8 mouse cellular contexts compared by ENCODE assay signal in genomic region chr16:11456141-11456645, GRCm38 (mm10).
A peak's percentile ranks its signal among the peaks of the same experiment; 100 is the strongest.
DNase-seq lines count a peak whose midpoint lies in the region; ATAC-seq and TF ChIP-seq lines count a peak whose summit lies in the region.

No protein-coding gene starts in this region.

- H3K27ac ChIP-seq in gastrocnemius, adult 2 months = peak overlapping the region; percentile 48
- H3K27ac ChIP-seq in liver, embryonic 11.5 days (ENCODE audit: low read depth, low read length) = peak overlapping the region; percentile 61
- peak overlapping the region; percentile 85 for H3K27ac ChIP-seq in stomach, postnatal 0 days (replicated peaks)
- no peak overlapping the region for H3K27ac ChIP-seq in midbrain, embryonic 13.5 days

- no peak overlapping the region for H3K9ac ChIP-seq in liver, embryonic 11.5 days (ENCODE audit: low read depth, low read length)
- H3K9ac ChIP-seq in stomach, postnatal 0 days (ENCODE audit: low read length) = no peak overlapping the region
- no peak overlapping the region for H3K9ac ChIP-seq in midbrain, embryonic 13.5 days (replicated peaks)

- H3K36me3 ChIP-seq in liver, embryonic 11.5 days (ENCODE audit: control insufficient read depth, insufficient read depth, low read length) = no peaks in the 10 kb centered on the region
- H3K36me3 ChIP-seq in stomach, postnatal 0 days (ENCODE audit: control insufficient read depth, insufficient read depth, low read length) = peaks cover 5% of the 10 kb centered on the region
- peaks cover 46% of the 10 kb centered on the region for H3K36me3 ChIP-seq in midbrain, embryonic 13.5 days

- peak; percentile 87 for TF ChIP-seq EP300 in stomach, postnatal 0 days (optimal IDR thresholded peaks at IDR 0.05)

- DNase-seq in gastrocnemius, adult 2 months = no peak
- DNase-seq in gastrocnemius, postnatal 36 days = no peak
- DNase-seq in CD4-positive, CD25-positive, alpha-beta regulatory T cell, adult 2 months (ENCODE audit: low read depth, low spot score) = peak; percentile 78
- DNase-seq in liver, embryonic 11.5 days (ENCODE audit: low spot score) = no peak
- DNase-seq in stomach, postnatal 0 days (ENCODE audit: low spot score) = peak; percentile 50
- no peak for DNase-seq in gastrocnemius, postnatal 14 days

- H3K4me3 ChIP-seq in gastrocnemius, adult 2 months = no peak overlapping the region
- H3K4me3 ChIP-seq in liver, embryonic 11.5 days (ENCODE audit: low read depth, low read length) = no peak overlapping the region
- no peak overlapping the region for H3K4me3 ChIP-seq in stomach, postnatal 0 days (ENCODE audit: low read depth, low read length)
- no peak overlapping the region for H3K4me3 ChIP-seq in midbrain, embryonic 13.5 days (replicated peaks)

- no peaks in the 10 kb centered on the region for H3K27me3 ChIP-seq in liver, embryonic 11.5 days (replicated peaks; ENCODE audit: control insufficient read depth, insufficient read depth, low read length)
- no peaks in the 10 kb centered on the region for H3K27me3 ChIP-seq in stomach, postnatal 0 days (ENCODE audit: control insufficient read depth, insufficient read depth, low read length)
- H3K27me3 ChIP-seq in midbrain, embryonic 13.5 days = no peaks in the 10 kb centered on the region

- TF ChIP-seq CTCF in gastrocnemius, adult 2 months (IDR thresholded peaks at IDR 0.05) = no peak
- TF ChIP-seq CTCF in stomach, postnatal 0 days (IDR thresholded peaks at IDR 0.05; ENCODE audit: low read depth) = no peak

- intact Hi-C loops in gastrocnemius, adult 2 months (cut with DNase I) = loop anchor here (10.0 kb wide), 1 partner anchor 449 kb away; the partner anchor contains the start of gene Cpped1
- intact Hi-C loops in gastrocnemius, postnatal 36 days (cut with DNase I) = no loop called here
- intact Hi-C loops in gastrocnemius, postnatal 14 days (cut with DNase I; ENCODE audit: low total_unique reads) = no loop called here

- peaks cover 4% of the 10 kb centered on the region for H3K4me1 ChIP-seq in liver, embryonic 11.5 days (replicated peaks; ENCODE audit: control insufficient read depth, insufficient read depth, low read length)
- H3K4me1 ChIP-seq in stomach, postnatal 0 days (replicated peaks; ENCODE audit: control insufficient read depth, insufficient read depth) = 0 out of 2 replicates have a peak, but pooled peaks cover 2% of the 10 kb centered on the region
- H3K4me1 ChIP-seq in midbrain, embryonic 13.5 days (replicated peaks) = peaks cover 5% of the 10 kb centered on the region; the same call in 1 of the 2 replicates

- ATAC-seq in erythroblast, adult 5-6 weeks (replicated peaks; ENCODE audit: low FRiP score, poor library complexity, severe bottlenecking) = peak; percentile 55; the same call in 1 of the 2 replicates
- ATAC-seq in liver, embryonic 11.5 days (replicated peaks; ENCODE audit: low FRiP score) = peak; percentile 76
- peak; percentile 91 for ATAC-seq in stomach, postnatal 0 days (ENCODE audit: low FRiP score, low TSS enrichment)
- no peak for ATAC-seq in midbrain, embryonic 13.5 days

- WGBS in liver, embryonic 11.5 days = 65% methylated on average over 5 of the region's 5 CpGs
- WGBS in stomach, postnatal 0 days = 49% methylated on average over 5 of the region's 5 CpGs
- WGBS in midbrain, embryonic 13.5 days = 89% methylated on average over 5 of the region's 5 CpGs

- H3K9me3 ChIP-seq in liver, embryonic 11.5 days (ENCODE audit: control insufficient read depth, low read length) = no peaks in the 10 kb centered on the region
- no peaks in the 10 kb centered on the region for H3K9me3 ChIP-seq in stomach, postnatal 0 days (ENCODE audit: control insufficient read depth, low read length)
- H3K9me3 ChIP-seq in midbrain, embryonic 13.5 days = peaks cover 4% of the 10 kb centered on the region; the same call in 1 of the 2 replicates

- no peak overlapping the region for H3K4me2 ChIP-seq in liver, embryonic 11.5 days
- no peak overlapping the region for H3K4me2 ChIP-seq in stomach, postnatal 0 days (replicated peaks; ENCODE audit: low read depth)
- H3K4me2 ChIP-seq in midbrain, embryonic 13.5 days (replicated peaks) = no peak overlapping the region

Comparison
In these comparisons a context has a peak if more than half of its experiments do, and no peak if none do; other contexts are left out.
1. DNase-seq: peak in CD4-positive, CD25-positive, alpha-beta regulatory T cell, adult 2 months (single experiment) and stomach, postnatal 0 days (single experiment); none in gastrocnemius, adult 2 months (single experiment), gastrocnemius, postnatal 36 days (0 of 2), liver, embryonic 11.5 days (single experiment) and gastrocnemius, postnatal 14 days (single experiment).